Mouse (Mus musculus) forebrain, embryonic 11.5 days (tissue): ENCODE data around the gene Btbd6. TPM values are rescaled to one million over a fixed set of nuclear protein-coding genes. Genes with fewer than 3 reads are reported as not detected.

Experiments used
- ATAC-seq: fragments of 200-750 bp; cut with Nextera tagmentation; replicated peaks from 2 replicates; pipeline ENCODE4 v1.8.0; 2017; ENCODE audit warnings: moderate TSS enrichment; ENCODE audit not compliant: low FRiP score
- DNase-seq: peaks from one replicate; pipeline ENCODE4 v3.0.0-alpha.2; 2017; ENCODE audit warnings: low spot score
- H3K27ac ChIP-seq: fragments of 300-500 bp; sonication (generic); 2 replicates; pipeline ENCODE4 v1.5.1; 2014; ENCODE audit warnings: low read depth, low read length
- H3K27me3 ChIP-seq: fragments of 300-500 bp; sonication (generic); 2 replicates; pipeline ENCODE4 v1.6.1; 2014; ENCODE audit warnings: mild to moderate bottlenecking, low read length, mixed read lengths; ENCODE audit not compliant: control insufficient read depth, insufficient read depth
- H3K36me3 ChIP-seq: fragments of 300-500 bp; sonication (generic); 2 replicates; pipeline ENCODE4 v1.6.1; 2014; ENCODE audit warnings: mild to moderate bottlenecking, low read length, moderate library complexity, mixed read lengths; ENCODE audit not compliant: control insufficient read depth, insufficient read depth
- H3K4me1 ChIP-seq: fragments of 300-500 bp; sonication (generic); replicated peaks from 2 replicates; pipeline ENCODE4 v1.6.1; 2014; ENCODE audit warnings: low read length, mixed read lengths; ENCODE audit not compliant: control insufficient read depth, insufficient read depth
- H3K4me2 ChIP-seq: fragments of 300-500 bp; sonication (generic); 2 replicates; pipeline ENCODE4 v1.6.1; 2014; ENCODE audit warnings: low read depth, mild to moderate bottlenecking, low read length, moderate library complexity, mixed read lengths; ENCODE audit not compliant: severe bottlenecking
- H3K4me3 ChIP-seq: fragments of 300-500 bp; sonication (generic); 2 replicates; pipeline ENCODE4 v1.5.1; 2014; ENCODE audit warnings: low read depth, low read length
- H3K9ac ChIP-seq: fragments of 300-500 bp; sonication (generic); 2 replicates; pipeline ENCODE4 v1.6.1; 2014; ENCODE audit warnings: low read length
- H3K9me3 ChIP-seq: fragments of 300-500 bp; sonication (generic); 2 replicates; pipeline ENCODE4 v1.6.1; 2016; ENCODE audit warnings: low read length, mixed read lengths; ENCODE audit not compliant: control insufficient read depth
- WGBS: fragments of 180-500 bp; shearing (Covaris S2); extraction: QIAGEN DNeasy Blood & Tissue Kit; methylation state at CpG from one replicate; pipeline ENCODE4 v1.1.7; 2014; 5-methylcytosine and 5-hydroxymethylcytosine counted together
- polyA plus RNA-seq: library from polyadenylated mRNA; unstranded; fragments of >200 nt; fragmentation: Nextera tagmentation; extraction: Ambion mirVana; gene quantifications from 2 replicates; pipeline ENCODE4 v1.2.1, GENCODE M21; 2014

The Btbd6 gene
- polyA plus RNA-seq, result 26.7 and 27.8 TPM in 2 replicates

DNA sequence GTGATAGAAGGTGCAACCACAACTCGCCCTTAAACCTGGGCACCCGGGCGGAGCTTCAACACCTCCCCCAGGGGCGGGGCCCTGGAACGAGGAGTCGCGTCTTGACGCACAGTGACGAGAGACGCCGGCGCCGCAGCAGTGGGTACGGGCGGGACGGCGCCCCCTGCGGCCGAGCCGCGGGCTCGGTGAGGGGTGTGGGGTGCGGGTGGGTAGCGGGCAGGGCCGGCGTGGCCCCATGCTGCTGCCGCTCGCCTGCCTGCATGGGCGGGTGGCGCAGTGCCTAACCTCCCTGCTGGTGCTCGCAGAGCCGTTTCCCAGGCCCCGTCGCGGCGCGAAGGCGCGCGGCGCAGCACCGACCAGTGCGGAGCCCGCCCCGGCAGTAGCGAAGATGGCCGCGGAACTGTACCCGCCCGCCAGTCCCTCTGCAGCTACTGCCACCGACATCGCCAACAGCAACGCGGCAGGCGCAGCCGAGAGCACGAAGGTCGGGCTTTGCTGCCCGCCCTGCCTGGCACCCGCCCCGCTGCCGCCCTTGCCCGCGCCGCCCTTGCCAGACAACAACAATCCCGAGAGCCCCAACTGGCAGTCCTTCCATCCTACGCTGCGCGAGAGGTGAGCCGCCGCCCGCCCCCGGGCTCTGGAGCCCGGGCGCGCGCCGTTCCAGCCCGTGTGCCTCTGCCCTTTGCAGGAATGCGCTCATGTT, at the start of gene Btbd6:
Btbd6 (plus strand) TSS at position 112 of the 703 bp plus-strand sequence.
- H3K4me3 ChIP-seq, result peak within 1 kb of the TSS; percentile 71
- under 1% methylated on average over 78 of the region's 80 CpGs for WGBS
- peaks cover 4% of the 10 kb centered on the region for H3K36me3 ChIP-seq
- H3K4me1 ChIP-seq, result no peaks in the 10 kb centered on the region; the same call in 1 of the 2 replicates
- DNase-seq (peak; percentile 93), ATAC-seq (peak; percentile 95)
- H3K9ac ChIP-seq, result peak within 1 kb of the TSS; percentile 84
- peak within 1 kb of the TSS; percentile 84 for H3K4me2 ChIP-seq
- H3K9me3 ChIP-seq, result no peaks in the 10 kb centered on the region
- H3K27me3 ChIP-seq, result no peaks in the 10 kb centered on the region
- H3K27ac ChIP-seq, result peak within 1 kb of the TSS; percentile 41

DNA sequence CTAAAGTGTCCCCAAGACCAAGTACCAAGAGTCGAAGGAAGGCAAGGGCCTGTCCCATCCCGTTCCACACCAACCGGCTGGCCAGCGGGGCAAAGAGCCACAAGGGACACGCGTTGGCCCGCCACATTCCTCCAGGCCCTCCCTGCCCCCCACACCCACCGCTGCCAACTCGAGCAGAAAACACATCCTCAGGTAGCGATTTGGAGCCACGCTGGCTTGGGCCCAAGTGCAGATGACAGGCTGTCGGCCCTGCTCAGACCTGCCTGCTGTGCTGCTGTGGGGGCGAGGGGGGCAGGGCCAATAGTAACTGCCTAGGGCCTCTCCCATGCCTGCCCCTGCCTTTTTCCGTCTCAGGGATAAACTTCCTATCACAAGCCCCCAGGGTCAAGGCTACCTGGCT, 49.0 kb upstream of the Btbd6 start:
- Histone ChIP-seq H3K27me3 (peaks cover 33% of the 10 kb centered on the region), H3K4me1 (peaks cover 15% of the 10 kb centered on the region; the same call in 1 of the 2 replicates), H3K4me2 (no peak overlapping the region), H3K4me3 (no peak overlapping the region), H3K9me3 (no peaks in the 10 kb centered on the region), H3K9ac (no peak overlapping the region), H3K36me3 (no peaks in the 10 kb centered on the region), H3K27ac (no peak overlapping the region)
- WGBS, result 66% methylated on average over 14 of the region's 14 CpGs
- ATAC-seq (no peak), DNase-seq (no peak)

DNA sequence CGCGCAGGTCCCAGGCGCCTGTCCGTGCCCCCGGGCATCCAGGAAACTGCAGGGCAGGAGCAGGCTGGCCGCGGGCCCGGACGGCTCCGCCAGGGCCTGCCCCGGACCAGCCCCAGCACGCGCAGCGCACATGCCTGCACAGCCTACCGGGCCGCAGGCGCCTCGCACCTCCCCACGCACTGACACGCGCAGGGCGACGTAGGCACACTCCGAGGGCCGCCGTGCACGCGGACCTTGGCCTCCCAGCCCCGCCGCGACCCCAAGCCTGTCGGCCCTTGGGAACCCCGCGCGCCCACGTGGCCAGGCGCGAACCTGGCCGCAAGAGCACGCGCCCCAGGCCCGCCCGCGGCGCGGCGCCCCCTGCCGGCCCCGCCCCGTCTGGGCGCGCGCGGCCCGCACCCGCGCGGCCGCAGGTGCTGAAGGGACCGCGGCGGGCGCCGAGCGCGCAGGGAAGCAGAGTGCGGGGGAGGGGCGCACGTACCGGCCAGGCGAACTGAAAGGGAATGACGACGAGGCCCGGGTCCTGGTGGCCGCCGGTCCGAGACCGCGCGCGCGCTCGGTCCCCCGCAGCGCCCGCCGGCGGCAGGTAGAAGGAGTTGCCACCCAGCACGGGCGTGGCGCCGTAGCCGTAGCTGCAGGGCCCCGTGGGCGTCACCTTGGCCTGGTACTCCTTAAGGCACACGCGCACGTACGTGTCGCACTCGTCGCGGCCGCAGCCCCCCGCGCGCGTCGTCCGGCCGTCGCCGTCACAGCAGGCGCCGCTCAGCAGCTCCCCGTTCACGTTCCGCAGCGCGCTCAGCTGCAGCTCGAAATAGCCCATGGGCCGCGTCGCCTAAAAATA, 47.7 kb upstream of the Btbd6 start:
- no peaks in the 10 kb centered on the region for H3K36me3 ChIP-seq
- H3K9ac ChIP-seq, result peak overlapping the region; percentile 51
- H3K27ac ChIP-seq, result no peak overlapping the region
- peaks cover 33% of the 10 kb centered on the region for H3K27me3 ChIP-seq
- WGBS, result 2% methylated on average over 100 of the region's 124 CpGs
- peak overlapping the region; percentile 54 for H3K4me3 ChIP-seq
- H3K9me3 ChIP-seq, result no peaks in the 10 kb centered on the region
- peak; percentile 40 for ATAC-seq
- peaks cover 13% of the 10 kb centered on the region; the same call in 1 of the 2 replicates for H3K4me1 ChIP-seq
- DNase-seq, result peak; percentile 71
- H3K4me2 ChIP-seq, result peak overlapping the region; percentile 82

DNA sequence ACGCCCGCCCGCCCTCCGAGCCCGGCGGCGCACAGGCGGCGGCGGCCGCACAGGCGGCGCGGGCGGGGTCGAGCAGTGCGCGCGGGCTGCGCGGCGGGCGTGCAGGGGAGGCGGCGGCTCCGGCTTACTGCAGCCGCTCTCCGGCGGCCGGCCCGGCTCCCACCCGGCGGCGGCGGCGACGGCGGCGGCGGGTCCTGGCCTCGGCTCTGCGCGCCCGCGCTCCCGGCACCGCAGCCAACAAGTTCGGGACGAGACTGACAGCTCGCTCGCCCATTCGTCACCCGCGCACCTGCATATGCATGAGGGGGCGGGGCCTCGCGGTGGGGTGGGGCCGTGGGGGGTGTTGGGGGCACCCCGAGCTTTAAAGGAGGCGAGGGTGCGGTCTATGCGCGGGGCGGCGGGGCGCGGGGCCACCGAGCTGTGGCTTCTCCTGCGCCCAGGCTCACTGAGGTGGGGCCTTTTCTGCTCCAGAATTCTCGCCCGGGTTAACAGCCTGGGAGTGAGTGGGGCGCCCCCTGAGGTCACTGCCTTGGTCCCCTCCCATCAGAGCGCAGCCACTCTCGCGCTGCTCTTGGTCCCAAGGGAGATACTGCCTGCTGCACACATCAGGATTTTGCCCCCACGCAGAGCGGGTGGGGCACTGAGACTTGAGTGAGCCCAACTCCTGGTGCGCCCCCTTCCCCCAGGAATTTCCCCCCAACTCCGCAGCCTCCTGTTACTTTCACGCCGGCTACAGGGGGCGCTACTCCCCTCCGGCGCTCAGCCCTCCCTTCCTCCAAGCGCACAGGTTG, 46.5 kb upstream of the Btbd6 start, which contains the start of gene Jag2:
Jag2 (minus strand) TSS at position 215 of the 791 bp plus-strand sequence.
- ATAC-seq, result peak; percentile 45
- peaks cover 33% of the 10 kb centered on the region for H3K27me3 ChIP-seq
- H3K27ac ChIP-seq, result no peak within 1 kb of the TSS
- DNase-seq, result peak; percentile 79
- H3K4me2 ChIP-seq, result peak within 1 kb of the TSS; percentile 82
- H3K4me3 ChIP-seq, result peak within 1 kb of the TSS; percentile 54
- peak within 1 kb of the TSS; percentile 51 for H3K9ac ChIP-seq
- WGBS, result under 1% methylated on average over 50 of the region's 85 CpGs
- H3K9me3 ChIP-seq, result no peaks in the 10 kb centered on the region
- H3K36me3 ChIP-seq, result no peaks in the 10 kb centered on the region
- H3K4me1 ChIP-seq, result peaks cover 13% of the 10 kb centered on the region; the same call in 1 of the 2 replicates

DNA sequence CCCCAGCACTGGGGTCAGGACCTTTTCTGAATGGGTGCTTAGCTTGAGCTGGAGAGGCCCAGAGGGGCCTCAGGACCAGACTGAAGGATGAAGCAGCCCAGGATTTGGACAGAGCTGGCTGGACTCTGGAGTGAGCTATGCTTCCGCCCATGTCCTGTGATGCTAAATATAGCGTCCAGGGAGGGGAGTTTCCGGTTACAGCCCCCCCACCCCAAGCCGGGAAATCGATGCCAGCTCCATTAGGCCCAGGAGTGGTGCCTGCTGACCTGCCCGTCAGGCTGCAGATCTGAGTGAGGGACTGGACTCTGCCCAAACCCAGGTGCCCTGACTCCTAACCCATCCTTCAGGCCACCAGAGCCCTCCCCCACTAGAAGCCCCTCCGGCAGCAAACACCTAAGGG, 43.6 kb upstream of the Btbd6 start:
- no peak overlapping the region for H3K4me3 ChIP-seq
- ATAC-seq, result no peak
- no peaks in the 10 kb centered on the region for H3K36me3 ChIP-seq
- WGBS, result 54% methylated on average over 7 of the region's 7 CpGs
- no peak overlapping the region for H3K4me2 ChIP-seq
- DNase-seq, result no peak
- no peaks in the 10 kb centered on the region for H3K9me3 ChIP-seq
- H3K27me3 ChIP-seq, result peaks cover 31% of the 10 kb centered on the region
- H3K9ac ChIP-seq, result no peak overlapping the region
- no peak overlapping the region for H3K27ac ChIP-seq
- peaks cover 13% of the 10 kb centered on the region; the same call in 1 of the 2 replicates for H3K4me1 ChIP-seq

DNA sequence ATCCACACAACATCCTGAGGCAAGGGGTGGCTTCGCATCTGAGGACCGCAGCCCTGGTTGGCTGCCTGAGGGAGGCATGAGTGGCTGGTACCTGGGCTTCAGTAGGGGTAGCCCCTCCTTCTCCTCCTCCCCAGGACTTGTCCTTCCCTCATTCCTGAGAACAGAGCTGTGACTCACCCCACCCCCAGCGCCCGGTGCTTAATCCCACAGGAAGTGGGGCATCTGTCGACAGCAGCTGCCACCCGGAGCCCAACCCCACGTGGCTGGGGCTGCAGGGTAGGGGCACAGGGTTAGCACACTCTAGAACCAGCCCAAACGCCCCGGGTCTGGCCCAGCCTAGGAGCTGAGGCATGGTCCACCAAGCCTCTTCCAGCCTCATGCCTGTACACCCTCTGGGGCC, 38.4 kb upstream of the Btbd6 start:
- WGBS, result 51% methylated on average over 9 of the region's 9 CpGs
- DNase-seq, result no peak
- Histone ChIP-seq H3K4me3 (no peak overlapping the region), H3K27ac (no peak overlapping the region), H3K36me3 (no peaks in the 10 kb centered on the region), H3K9me3 (no peaks in the 10 kb centered on the region), H3K4me2 (no peak overlapping the region), H3K9ac (no peak overlapping the region; the same call in 1 of the 2 replicates), H3K4me1 (peaks cover 2% of the 10 kb centered on the region; the same call in 1 of the 2 replicates), H3K27me3 (no peaks in the 10 kb centered on the region)
- ATAC-seq, result no peak

DNA sequence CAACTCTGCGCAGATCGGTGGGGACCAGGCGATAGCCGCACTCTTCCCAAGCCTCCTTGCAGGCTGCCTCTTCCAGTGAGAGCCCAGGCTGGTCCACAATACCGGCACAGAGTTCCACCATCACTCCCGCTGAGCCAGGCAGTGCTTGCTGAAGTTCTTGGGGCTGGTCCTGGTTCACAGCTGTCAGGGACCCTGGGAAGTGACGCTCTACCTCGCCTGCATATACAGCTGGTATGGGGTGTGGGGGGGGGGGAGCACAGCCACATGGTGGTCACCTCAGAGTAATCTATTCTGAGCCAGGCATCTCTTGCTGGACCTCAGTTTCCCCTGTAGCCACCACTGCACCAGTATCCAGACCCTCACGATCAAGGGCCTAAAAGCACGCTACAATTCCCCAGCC, 37.9 kb upstream of the Btbd6 start:
- Histone ChIP-seq H3K4me3 (no peak overlapping the region), H3K9me3 (no peaks in the 10 kb centered on the region), H3K4me1 (peaks cover 2% of the 10 kb centered on the region; the same call in 1 of the 2 replicates), H3K4me2 (no peak overlapping the region), H3K36me3 (no peaks in the 10 kb centered on the region), H3K27me3 (no peaks in the 10 kb centered on the region), H3K27ac (no peak overlapping the region), H3K9ac (no peak overlapping the region)
- ATAC-seq, result no peak
- DNase-seq, result no peak
- WGBS, result 85% methylated on average over 10 of the region's 10 CpGs
